Mouse (Mus musculus) heart, adult 18-20 months (tissue): Measurements from ENCODE around the gene Gm20521. TPM values are rescaled to one million over a fixed set of nuclear protein-coding genes. Genes with fewer than 3 reads are reported as not detected.

Experiments used
- DNase-seq, 2 experiments: peaks; one replicate each; pipeline ENCODE4 v3.0.0; 2021 to 2022; ENCODE audit warnings: mixed read lengths in 1 of 2
- total RNA-seq, 2 experiments: library from RNA; stranded (reverse); gene quantifications; 2 replicates each; pipeline ENCODE4 v1.2.3; 2021

The Gm20521 gene
- total RNA-seq, 2 experiments from 2014 or later, result 6.6 to 9.0 TPM

GRCm38 (mm10) chr14:54936831-54937160, 53.6 kb downstream of the Gm20521 start:
- DNase-seq, result no peak

DNA sequence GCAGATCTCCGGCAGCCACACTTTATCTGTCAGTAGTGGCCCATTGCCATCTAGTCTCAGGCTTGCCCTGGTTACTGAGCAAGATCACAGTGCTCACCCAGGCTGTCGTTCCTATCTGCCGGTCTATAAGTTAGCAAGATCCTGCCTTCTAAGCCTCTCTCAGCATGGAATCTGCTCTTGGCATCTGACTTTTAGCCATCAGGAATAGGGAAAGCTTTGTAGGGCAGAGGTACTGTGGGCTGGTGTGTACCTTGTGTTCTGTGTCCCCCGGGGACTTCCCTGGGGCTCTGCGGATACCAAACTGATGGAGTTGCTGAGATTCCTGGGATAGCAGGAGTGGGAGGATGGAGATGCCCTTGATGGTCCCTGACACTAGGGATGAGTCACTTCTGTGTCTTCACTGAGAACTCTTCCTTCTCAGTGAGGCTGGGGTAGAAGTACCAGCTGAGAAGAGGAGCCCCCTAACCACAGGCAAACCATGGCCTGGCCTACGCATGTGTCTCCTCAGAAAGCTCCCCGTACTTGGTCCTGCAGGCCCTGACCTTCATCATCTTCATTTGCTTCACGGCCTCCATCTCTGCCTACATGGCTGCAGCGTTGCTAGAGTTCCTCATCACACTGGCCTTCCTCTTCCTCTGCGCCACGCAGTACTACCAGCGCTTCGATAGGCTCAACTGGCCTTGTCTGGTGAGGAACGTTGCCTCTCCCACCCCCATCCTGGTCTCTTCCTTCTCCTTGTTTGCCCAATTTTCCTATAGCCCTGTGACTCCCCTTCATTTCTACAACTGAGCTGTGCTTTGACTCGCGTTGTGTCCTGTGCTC, 54.3 kb downstream of the Gm20521 start:
- DNase-seq, result peak in 1 of 2 experiments; percentile 5

- DNase-seq, result peak; percentile 30 to 48
Observed at GRCm38 (mm10) chr14:54938431-54939219, 55.4 kb downstream of the Gm20521 start.

DNA sequence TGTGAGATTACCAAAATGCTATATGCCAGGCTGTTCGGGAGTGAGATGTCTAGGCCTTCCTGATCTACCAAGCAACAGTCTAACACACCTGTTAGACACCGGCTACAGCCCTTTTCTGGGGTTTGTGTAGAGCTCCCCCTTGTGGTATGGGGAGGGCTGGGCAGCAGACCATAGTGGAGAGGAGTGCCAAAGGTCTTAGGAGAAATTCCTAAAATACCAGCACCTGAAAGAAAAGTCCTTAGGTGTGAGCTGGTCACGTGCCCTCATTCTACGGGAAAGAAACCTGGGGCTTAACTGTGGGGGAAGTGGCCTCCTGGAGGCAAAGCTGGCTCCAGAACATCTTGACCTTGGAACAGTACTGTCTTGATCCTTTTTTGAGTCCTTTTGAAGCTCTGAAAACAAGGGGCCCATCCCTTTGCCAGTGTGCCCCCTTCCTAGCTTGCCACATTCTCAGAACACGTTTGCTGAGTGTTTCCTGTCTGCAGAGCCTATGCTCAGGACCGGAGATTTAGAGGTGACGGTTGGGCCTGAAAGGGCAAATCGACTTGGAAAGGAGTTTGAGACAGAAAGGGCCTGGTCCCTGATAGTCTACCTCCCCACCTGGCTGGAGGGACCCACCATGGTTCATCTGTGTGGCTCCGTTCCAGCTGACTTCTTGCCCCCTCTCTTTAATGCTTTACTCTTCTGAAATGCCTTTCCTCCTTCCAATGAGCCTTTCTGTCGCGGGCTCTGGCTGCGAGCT, 56.4 kb downstream of the Gm20521 start:
- peak; percentile 80 to 87 for DNase-seq

GRCm38 (mm10) chr14:54940176-54940530, 56.9 kb downstream of the Gm20521 start:
- peak in 1 of 2 experiments; percentile 58 for DNase-seq

DNA sequence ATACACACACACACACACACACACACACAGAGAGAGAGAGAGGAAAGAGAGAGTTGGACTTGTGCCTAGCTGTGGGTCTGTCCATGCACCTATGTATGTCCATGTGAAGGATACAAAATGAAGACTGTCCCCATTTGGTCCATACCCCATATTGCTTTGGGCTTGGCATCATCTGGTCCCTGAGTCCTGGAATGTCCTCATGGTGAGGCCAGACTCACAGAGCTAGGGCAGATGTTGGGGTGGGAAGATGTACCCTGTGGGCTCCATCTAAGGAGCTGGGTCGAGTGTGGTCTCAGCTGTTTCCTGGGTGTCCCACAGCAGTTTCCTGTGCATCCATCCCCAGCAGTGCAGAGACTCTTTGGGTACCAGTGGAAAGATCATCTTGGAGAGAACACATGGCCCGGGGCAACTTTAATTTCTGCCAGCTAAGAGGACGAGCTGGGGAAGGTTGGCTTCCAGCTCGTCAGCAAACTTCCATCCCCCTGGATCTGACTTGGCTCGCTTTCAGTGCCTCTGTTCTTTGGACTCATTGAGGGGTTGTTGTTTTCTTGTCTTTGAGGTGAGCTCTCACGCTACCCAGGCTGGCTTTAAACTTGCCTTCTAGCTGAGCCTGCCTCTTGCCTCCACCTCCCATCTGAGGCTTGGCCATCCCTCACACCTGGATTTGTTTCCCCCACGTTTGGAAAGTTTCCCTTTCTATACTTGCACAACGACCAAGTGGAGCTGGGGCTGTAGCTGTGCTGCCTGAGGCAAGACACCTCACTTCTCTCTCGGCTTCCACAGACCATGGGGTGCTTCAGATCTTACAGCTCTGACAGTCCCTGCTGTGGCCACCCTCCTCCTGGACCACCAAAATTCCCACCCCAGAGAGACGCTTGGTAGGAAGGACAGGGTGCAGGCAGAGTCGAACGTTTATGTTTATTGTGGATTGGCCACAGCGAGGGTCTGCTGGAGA, 58.1 kb downstream of the Gm20521 start:
- peak; percentile 33 to 37 for DNase-seq

- DNase-seq, result peak in 1 of 2 experiments; percentile 18
Observed at GRCm38 (mm10) chr14:54942479-54942878, 59.2 kb downstream of the Gm20521 start.

DNA sequence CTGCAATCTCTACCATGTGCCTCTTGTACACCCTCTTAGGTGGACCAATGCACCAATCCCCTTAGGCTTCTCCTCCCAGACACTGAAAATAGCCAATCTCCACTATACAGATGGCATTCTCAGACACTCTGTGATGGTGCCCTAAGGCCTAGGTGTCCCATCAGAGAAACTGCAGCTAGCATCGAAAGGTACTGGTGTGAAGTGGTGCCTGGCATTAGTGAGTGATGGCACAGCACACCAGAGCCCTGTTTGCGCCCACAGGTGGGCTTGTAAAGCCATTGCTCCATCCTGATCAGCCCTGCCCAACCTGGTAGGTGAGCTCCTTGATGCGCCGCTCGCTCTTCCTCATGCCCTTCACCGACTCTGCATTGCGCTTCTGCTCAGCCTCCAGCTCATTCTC, 60.7 kb downstream of the Gm20521 start:
- no peak for DNase-seq

GRCm38 (mm10) chr14:54944939-54945338, 61.7 kb downstream of the Gm20521 start:
- peak in 1 of 2 experiments; percentile 11 for DNase-seq

DNA sequence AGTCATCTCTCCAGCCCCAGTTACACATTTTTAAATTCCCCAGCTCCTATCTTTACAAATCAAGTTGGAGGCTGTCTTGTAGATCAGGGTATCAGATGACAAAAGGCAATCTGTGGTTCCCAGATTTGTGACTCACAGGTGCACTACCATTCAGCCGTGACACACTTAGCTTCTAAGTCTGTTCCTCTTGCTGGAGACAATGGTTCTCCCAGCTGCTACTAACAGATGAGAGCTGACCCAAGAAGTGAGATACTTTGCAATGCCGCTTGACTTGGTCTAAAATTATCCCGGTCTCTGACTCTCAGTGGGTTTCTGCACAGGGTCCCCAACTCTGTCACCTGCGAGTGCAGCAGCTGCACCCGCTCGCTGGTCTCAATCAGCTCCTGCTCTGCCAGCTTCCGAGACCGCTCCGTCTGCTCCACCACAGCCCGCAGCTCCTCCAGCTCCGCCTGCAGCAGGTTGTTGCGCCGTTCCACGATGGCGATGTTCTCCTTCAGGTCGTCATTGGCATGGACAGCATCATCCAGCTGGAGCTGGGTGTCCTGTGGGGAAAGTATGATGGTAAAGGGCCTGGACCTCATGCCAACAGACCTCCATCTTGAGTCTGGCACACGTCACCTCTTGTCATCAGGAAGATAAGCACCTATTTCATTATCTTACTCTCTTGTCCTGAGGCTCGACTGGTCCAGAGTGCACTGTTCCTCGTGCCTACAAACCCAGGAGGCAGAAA, 62.9 kb downstream of the Gm20521 start:
- DNase-seq, result peak in 1 of 2 experiments; percentile 30

DNA sequence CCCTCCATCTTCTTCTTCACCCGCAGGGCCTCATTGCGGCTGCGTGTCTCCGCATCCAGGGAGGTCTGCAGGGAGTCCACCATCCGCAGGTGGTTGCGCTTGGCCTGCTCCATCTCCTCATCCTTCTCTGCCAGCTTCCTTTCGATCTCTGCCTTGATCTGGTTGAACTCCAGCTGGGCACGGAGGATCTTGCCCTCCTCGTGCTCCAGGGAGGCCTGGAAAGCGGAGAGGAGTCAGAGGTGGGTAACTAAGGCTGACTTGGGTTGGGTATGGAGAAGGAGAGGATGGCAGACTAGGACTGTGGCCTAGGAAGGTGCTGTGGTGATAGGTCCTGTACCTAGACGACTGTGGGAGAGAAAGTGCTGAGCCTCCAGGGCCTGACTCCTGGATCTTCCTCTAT, 63.8 kb downstream of the Gm20521 start:
- peak in 1 of 2 experiments; percentile 31 for DNase-seq

Other genes with a start within 250 kb of the Gm20521 start
- not detected for gene Gm17606, start 242.5 kb upstream of the Gm20521 start, total RNA-seq
- under 1 TPM; 0.12 to 0.59 TPM for gene Cdh24, start 242.1 kb upstream of the Gm20521 start, total RNA-seq
- 10 to 100 TPM; 15.4 to 15.5 TPM for gene 1700123O20Rik, start 197.2 kb upstream of the Gm20521 start, total RNA-seq
- 10 to 100 TPM; 64.7 to 81.3 TPM for gene Acin1, start 196.5 kb upstream of the Gm20521 start, total RNA-seq
- gene Gm29776, start 184.6 kb upstream of the Gm20521 start, total RNA-seq, result not detected
- gene Cebpe, start 171.3 kb upstream of the Gm20521 start, total RNA-seq, result not detected
- 1 to 10 TPM; 3.1 to 3.3 TPM for gene Slc7a8, start 101.5 kb upstream of the Gm20521 start, total RNA-seq
- gene Rnf212b, start 69.3 kb upstream of the Gm20521 start, total RNA-seq, result under 1 TPM; 0.36 to 0.57 TPM
- gene Homez, start 12.5 kb upstream of the Gm20521 start, total RNA-seq, result 1 to 10 TPM; 4.7 to 5.5 TPM
- 1 to 10 TPM; 3.3 to 3.4 TPM for gene Ppp1r3e, start 5.9 kb upstream of the Gm20521 start, total RNA-seq
- 10 to 100 TPM; 42.4 to 44.1 TPM for gene Bcl2l2, start 64 bp upstream of the Gm20521 start, total RNA-seq
- gene Pabpn1, start 9.1 kb downstream of the Gm20521 start, total RNA-seq, result 10 to 100 TPM; 39.1 to 46.9 TPM
- gene Slc22a17, start 29.7 kb downstream of the Gm20521 start, total RNA-seq, result 1 to 10 TPM; 1.9 to 2.5 TPM
- 1 to 10 TPM; 1.7 to 2.0 TPM for gene Efs, start 42.7 kb downstream of the Gm20521 start, total RNA-seq
- gene Il25, start 49.3 kb downstream of the Gm20521 start, total RNA-seq, result not detected
- gene Cmtm5, start 52.8 kb downstream of the Gm20521 start, total RNA-seq, result under 1 TPM in 1 of 2 experiments, not detected in 1; 0.44 TPM
- over 10,000 TPM; 21,244 to 21,975 TPM for gene Myh6, start 83.5 kb downstream of the Gm20521 start, total RNA-seq
- not detected for gene Gm17428, start 93.5 kb downstream of the Gm20521 start, total RNA-seq
- gene Myh7, start 111.2 kb downstream of the Gm20521 start, total RNA-seq, result 1,000 to 10,000 TPM; 1,849 to 2,242 TPM
- gene Ngdn, start 132.0 kb downstream of the Gm20521 start, total RNA-seq, result 10 to 100 TPM; 27.7 to 31.1 TPM
- 1 to 10 TPM; 4.5 to 5.0 TPM for gene Zfhx2, start 208.9 kb downstream of the Gm20521 start, total RNA-seq
- 10 to 100 TPM; 11.3 to 12.9 TPM for gene Thtpa, start 211.3 kb downstream of the Gm20521 start, total RNA-seq
- 1 to 10 TPM; 3.3 to 8.3 TPM for gene Ap1g2, start 223.2 kb downstream of the Gm20521 start, total RNA-seq
- under 1 TPM in 1 of 2 experiments, not detected in 1; 0.08 TPM for gene Jph4, start 233.5 kb downstream of the Gm20521 start, total RNA-seq